ENCODE assay signal across 8 mouse cellular contexts in genomic region chr17:66519554-66520553, GRCm38 (mm10). TPM values are rescaled to one million over a fixed set of nuclear protein-coding genes. Genes with fewer than 3 reads are reported as not detected.
DNase-seq lines count a peak whose midpoint lies in the region; ATAC-seq and TF ChIP-seq lines count a peak whose summit lies in the region.

TSS of gene Rab12 (minus strand) at chr17:66519729.

- peaks cover 0 to 10% of the 10 kb centered on the region in 2 experiments; a peak in 2 of 4 replicates for H3K36me3 ChIP-seq in MEL (ENCODE audit: control insufficient read depth in 1 of 2, insufficient read depth in 2 of 2, low read length in 2 of 2)
- peaks cover 14% of the 10 kb centered on the region for H3K36me3 ChIP-seq in hindbrain, embryonic 10.5 days
- H3K36me3 ChIP-seq in lung, postnatal 0 days (ENCODE audit: insufficient read depth, low read length) = no peaks in the 10 kb centered on the region

- H3K4me1 ChIP-seq in MEL (ENCODE audit: control insufficient read depth in 1 of 2, insufficient read depth in 2 of 2, low read length in 2 of 2) = peaks cover 2 to 11% of the 10 kb centered on the region in 2 experiments; a peak in 3 of 4 replicates
- peaks cover 26% of the 10 kb centered on the region for H3K4me1 ChIP-seq in hindbrain, embryonic 10.5 days (replicated peaks)
- peaks cover 9% of the 10 kb centered on the region; the same call in 1 of the 2 replicates for H3K4me1 ChIP-seq in lung, postnatal 0 days (ENCODE audit: insufficient read depth, low read depth, low read length)

- peak within 1 kb of the TSS; percentile 10; the same call in 1 of the 2 replicates for H3K27ac ChIP-seq in MEL (ENCODE audit: control insufficient read depth, low read depth, low read length)
- H3K27ac ChIP-seq in hindbrain, embryonic 10.5 days = peak within 1 kb of the TSS; percentile 93
- peak within 1 kb of the TSS; percentile 66 for H3K27ac ChIP-seq in lung, postnatal 0 days (ENCODE audit: low read length)

- TF ChIP-seq EP300 in MEL (IDR thresholded peaks at IDR 0.05; ENCODE audit: low read depth in 1 of 2, low read length in 2 of 2) = no peak
- no peak for TF ChIP-seq EP300 in lung, postnatal 0 days (IDR thresholded peaks at IDR 0.05)

- no peaks in the 10 kb centered on the region for H3K27me3 ChIP-seq in MEL (ENCODE audit: control insufficient read depth in 1 of 2, insufficient read depth in 2 of 2, low read length in 2 of 2)
- no peaks in the 10 kb centered on the region for H3K27me3 ChIP-seq in hindbrain, embryonic 10.5 days (ENCODE audit: insufficient read depth, poor library complexity, severe bottlenecking)
- H3K27me3 ChIP-seq in lung, postnatal 0 days (replicated peaks; ENCODE audit: insufficient read depth, low read length) = no peaks in the 10 kb centered on the region

- peak; percentile 88 for DNase-seq in MEL (ENCODE audit: low read depth, low spot score)
- DNase-seq in cerebellum, adult 8-10 months = peak; percentile 90
- DNase-seq in hindbrain, embryonic 10.5 days (ENCODE audit: low spot score) = peak; percentile 88
- peak; percentile 79 for DNase-seq in layer of hippocampus, adult 9-11 months
- peak; percentile 91 for DNase-seq in lung, postnatal 0 days (ENCODE audit: low spot score)
- DNase-seq in ovary, postnatal 14 days (ENCODE audit: low spot score) = peak; percentile 83
- DNase-seq in thymus, postnatal 14 days = peak; percentile 93

- peak within 1 kb of the TSS; percentile 72 for H3K4me2 ChIP-seq in lung, postnatal 0 days (replicated peaks; ENCODE audit: low read depth, low read length)

- 9% methylated on average over 71 of the region's 71 CpGs for WGBS in hindbrain, embryonic 10.5 days
- 11% methylated on average over 32 of the region's 71 CpGs for WGBS in lung, postnatal 0 days

- H3K79me2 ChIP-seq in MEL (ENCODE audit: control insufficient read depth, insufficient read depth, low read length, poor library complexity) = peaks cover 27% of the 10 kb centered on the region

- H3K9ac ChIP-seq in MEL (ENCODE audit: control insufficient read depth, low read depth, low read length, poor library complexity, severe bottlenecking) = peak within 1 kb of the TSS; percentile 96
- H3K9ac ChIP-seq in lung, postnatal 0 days (replicated peaks; ENCODE audit: low read depth) = peak within 1 kb of the TSS; percentile 92

- no peaks in the 10 kb centered on the region for H3K9me3 ChIP-seq in MEL (replicated peaks; ENCODE audit: insufficient read depth, low read length)
- no peaks in the 10 kb centered on the region for H3K9me3 ChIP-seq in hindbrain, embryonic 10.5 days
- no peaks in the 10 kb centered on the region for H3K9me3 ChIP-seq in lung, postnatal 0 days (ENCODE audit: low read length)

- ATAC-seq in frontal cortex, adult (ENCODE audit: low TSS enrichment) = peak; percentile 96
- peak; percentile 94 for ATAC-seq in lung, postnatal 0 days

- peak; percentile 54 to 71; a peak in 3 of 4 replicates for TF ChIP-seq POLR2A in MEL (IDR thresholded peaks at IDR 0.05; ENCODE audit: control insufficient read depth in 1 of 2, insufficient read depth in 1 of 2, low read depth in 1 of 2, low read length in 2 of 2, poor library complexity in 1 of 2)

- H3K4me3 ChIP-seq in MEL (ENCODE audit: control insufficient read depth in 1 of 2, insufficient read depth in 1 of 2, low read depth in 2 of 2, low read length in 2 of 2) = peak within 1 kb of the TSS; percentile 99 to 100
- H3K4me3 ChIP-seq in hindbrain, embryonic 10.5 days = peak within 1 kb of the TSS; percentile 99
- H3K4me3 ChIP-seq in lung, postnatal 0 days (ENCODE audit: low read depth, low read length) = peak within 1 kb of the TSS; percentile 97

- no peak for TF ChIP-seq RAD21 in MEL (IDR thresholded peaks at IDR 0.05; ENCODE audit: low read depth, low read length)

- TF ChIP-seq CTCF in MEL (IDR thresholded peaks at IDR 0.05 in 2 of 3, conservative IDR thresholded peaks at IDR 0.05 in 1 of 3; ENCODE audit: control insufficient read depth in 1 of 3, insufficient read depth in 1 of 3, low read depth in 2 of 3, low read length in 3 of 3, poor library complexity in 1 of 3, severe bottlenecking in 1 of 3) = peak; percentile 69 to 89 (median 81)
- TF ChIP-seq CTCF in lung, postnatal 0 days (IDR thresholded peaks at IDR 0.05) = peak; percentile 92

TF ChIP-seq in MEL, 35 proteins besides CTCF, POLR2A, EP300 and RAD21:
- TF ChIP-seq TBP (IDR thresholded peaks at IDR 0.05; ENCODE audit: low read depth, low read length) = peak; percentile 37; the same call in 1 of the 2 replicates
- TF ChIP-seq E2F4 (IDR thresholded peaks at IDR 0.05; ENCODE audit: borderline replicate concordance, low read depth, low read length) = no peak
- no peak for TF ChIP-seq TAL1 (IDR thresholded peaks at IDR 0.05; ENCODE audit: low read length)
- peak; percentile 84 for TF ChIP-seq HCFC1 (IDR thresholded peaks at IDR 0.05; ENCODE audit: low read depth, low read length)
- TF ChIP-seq ZMIZ1 (IDR thresholded peaks at IDR 0.05; ENCODE audit: low read depth, low read length) = no peak
- no peak for TF ChIP-seq UBTF (IDR thresholded peaks at IDR 0.05; ENCODE audit: borderline replicate concordance, insufficient read depth, low read depth, low read length)
- TF ChIP-seq ELF1 (IDR thresholded peaks at IDR 0.05; ENCODE audit: low read depth, low read length) = peak; percentile 71; the same call in 1 of the 2 replicates
- peak; percentile 88; the same call in 1 of the 2 replicates for TF ChIP-seq MAZ (IDR thresholded peaks at IDR 0.05; ENCODE audit: low read depth, low read length)
- TF ChIP-seq SIN3A (IDR thresholded peaks at IDR 0.05; ENCODE audit: low read length) = peak; percentile 66
- peak; percentile 29; the same call in 1 of the 2 replicates for TF ChIP-seq KAT2A (conservative IDR thresholded peaks at IDR 0.05; ENCODE audit: low read depth, low read length)
- no peak for TF ChIP-seq CHD2 (IDR thresholded peaks at IDR 0.05; ENCODE audit: low read length)
- TF ChIP-seq MXI1 (IDR thresholded peaks at IDR 0.05; ENCODE audit: low read depth, low read length) = peak; percentile 29
- peak; percentile 29; the same call in 1 of the 2 replicates for TF ChIP-seq MAX (IDR thresholded peaks at IDR 0.05; ENCODE audit: low read length)
- TF ChIP-seq USF1 (IDR thresholded peaks at IDR 0.05; ENCODE audit: low read depth, low read length) = no peak
- no peak for TF ChIP-seq CHD1 (IDR thresholded peaks at IDR 0.05; ENCODE audit: low read depth, low read length)
- TF ChIP-seq GABPA (IDR thresholded peaks at IDR 0.05; ENCODE audit: low read depth, low read length) = peak; percentile 49; the same call in 1 of the 2 replicates
- TF ChIP-seq POLR2AphosphoS5 (IDR thresholded peaks at IDR 0.05; ENCODE audit: borderline replicate concordance, low read depth, low read length) = no peak
- TF ChIP-seq NELFE (IDR thresholded peaks at IDR 0.05; ENCODE audit: low read depth, low read length) = peak; percentile 39; the same call in 1 of the 2 replicates
- peak; percentile 73 for TF ChIP-seq NRF1 (IDR thresholded peaks at IDR 0.05; ENCODE audit: insufficient read depth, low read depth, low read length, poor library complexity, severe bottlenecking)
- no peak for TF ChIP-seq ZKSCAN1 (IDR thresholded peaks at IDR 0.05; ENCODE audit: low read depth, low read length)
- TF ChIP-seq MYB (IDR thresholded peaks at IDR 0.05; ENCODE audit: low read depth, low read length) = no peak
- no peak for TF ChIP-seq MYC (IDR thresholded peaks at IDR 0.05; ENCODE audit: low read depth, low read length)
- no peak for TF ChIP-seq POLR2AphosphoS2 (IDR thresholded peaks at IDR 0.05; ENCODE audit: low read length)
- no peak for TF ChIP-seq SMC3 (IDR thresholded peaks at IDR 0.05; ENCODE audit: low read depth, low read length)
- 0 out of 2 replicates have a peak, but pooled peaks have one; percentile 59 for TF ChIP-seq TCF12 (IDR thresholded peaks at IDR 0.05; ENCODE audit: low read depth, low read length)

RNA-seq across cellular contexts. Expression of gene Rab12, which starts in this region (rescaled TPM):
- 9.7 and 10.7 TPM in 2 replicates for total RNA-seq in MEL (2012; rRNA removed)
- polyA plus RNA-seq in MEL (2012; ENCODE audit: insufficient read depth in 1 of 2, insufficient read length in 2 of 2, low read depth in 1 of 2, low replicate concordance in 2 of 2, missing spikeins in 1 of 2) = 10 to 100 TPM in 1 of 2 experiments, not detected in 1; 19.0 TPM
- polyA plus RNA-seq in hindbrain, embryonic 10.5 days (2016; fragmentation: Nextera tagmentation; extraction: Ambion mirVana) = 28.5 and 29.3 TPM in 2 replicates
- 70.8 and 72.8 TPM in 2 replicates for polyA plus RNA-seq in lung, postnatal 0 days (2015; fragmentation: Nextera tagmentation; extraction: Ambion mirVana)

Comparison
In these comparisons a context has a peak if more than half of its experiments do, and no peak if none do; other contexts are left out.
1. Peak in every context shown above with its lines: DNase-seq, ATAC-seq, H3K4me3 ChIP-seq and H3K27ac ChIP-seq.
2. H3K27ac ChIP-seq: peak in every context shown above with its lines; median percentile 93 in hindbrain, embryonic 10.5 days; 66 in lung, postnatal 0 days; 10 in MEL.